Mouse (Mus musculus) hindbrain, postnatal 0 days (tissue): ENCODE measurements around the gene Pax3. TPM values are rescaled to one million over a fixed set of nuclear protein-coding genes. Genes with fewer than 3 reads are reported as not detected.

Experiments used
- ATAC-seq: fragments of 200-750 bp; cut with Nextera tagmentation; 2 replicates; pipeline ENCODE4 v1.8.0; 2017; ENCODE audit warnings: mild to moderate bottlenecking, moderate TSS enrichment, moderate library complexity
- DNase-seq: peaks from one replicate; pipeline ENCODE4 v3.0.0-alpha.2; 2015; ENCODE audit warnings: low spot score
- H3K27ac ChIP-seq: fragments of 300-500 bp; sonication (generic); 2 replicates; pipeline ENCODE4 v1.5.1; 2014; ENCODE audit warnings: mild to moderate bottlenecking
- H3K27me3 ChIP-seq: fragments of 300-500 bp; sonication (generic); 2 replicates; pipeline ENCODE4 v1.6.1; 2014; ENCODE audit warnings: low read length, mixed read lengths; ENCODE audit not compliant: insufficient read depth
- H3K36me3 ChIP-seq: fragments of 300-500 bp; sonication (generic); 2 replicates; pipeline ENCODE4 v1.6.1; 2014; ENCODE audit warnings: low read length, mixed read lengths; ENCODE audit not compliant: insufficient read depth
- H3K4me1 ChIP-seq: fragments of 300-500 bp; sonication (generic); 2 replicates; pipeline ENCODE4 v1.6.1; 2014; ENCODE audit warnings: antibody characterized with exemption, low read length, mixed read lengths; ENCODE audit not compliant: insufficient read depth
- H3K4me2 ChIP-seq: fragments of 300-500 bp; sonication (generic); 2 replicates; pipeline ENCODE4 v1.6.1; 2014; ENCODE audit warnings: low read depth, mild to moderate bottlenecking, low read length, moderate library complexity, mixed read lengths
- H3K4me3 ChIP-seq: fragments of 300-500 bp; sonication (generic); 2 replicates; pipeline ENCODE4 v1.5.1; 2014; ENCODE audit warnings: low read length
- H3K9ac ChIP-seq: fragments of 300-500 bp; sonication (generic); replicated peaks from 2 replicates; pipeline ENCODE4 v1.6.1; 2014; ENCODE audit warnings: mild to moderate bottlenecking, low read length, moderate library complexity, mixed read lengths
- H3K9me3 ChIP-seq: fragments of 300-500 bp; sonication (generic); 2 replicates; pipeline ENCODE4 v1.6.1; 2016; ENCODE audit warnings: low read length, mixed read lengths
- CTCF ChIP-seq: IDR thresholded peaks from 2 replicates; pipeline ENCODE4 v1.5.1; 2016; ENCODE audit warnings: antibody characterized with exemption, control low read depth, low read depth
- WGBS: fragments of 180-500 bp; shearing (Covaris S2); extraction: QIAGEN DNeasy Blood & Tissue Kit; methylation state at CpG from one replicate; pipeline ENCODE4 v1.1.7; 2014; 5-methylcytosine and 5-hydroxymethylcytosine counted together
- polyA plus RNA-seq: library from polyadenylated mRNA; unstranded; fragments of >200 nt; fragmentation: Nextera tagmentation; extraction: Ambion mirVana; gene quantifications from 2 replicates; pipeline ENCODE4 v1.2.1, GENCODE M21; 2015
- total RNA-seq: library from RNA; depleted of rRNA; stranded (reverse); fragments of >200 nt; gene quantifications from 2 replicates; pipeline ENCODE4 v1.2.3, GENCODE M21; 2014

Pax3 gene
- total and polyA plus RNA-seq, 2 experiments from 2014 or later = 8.0 to 14.0 TPM

DNA sequence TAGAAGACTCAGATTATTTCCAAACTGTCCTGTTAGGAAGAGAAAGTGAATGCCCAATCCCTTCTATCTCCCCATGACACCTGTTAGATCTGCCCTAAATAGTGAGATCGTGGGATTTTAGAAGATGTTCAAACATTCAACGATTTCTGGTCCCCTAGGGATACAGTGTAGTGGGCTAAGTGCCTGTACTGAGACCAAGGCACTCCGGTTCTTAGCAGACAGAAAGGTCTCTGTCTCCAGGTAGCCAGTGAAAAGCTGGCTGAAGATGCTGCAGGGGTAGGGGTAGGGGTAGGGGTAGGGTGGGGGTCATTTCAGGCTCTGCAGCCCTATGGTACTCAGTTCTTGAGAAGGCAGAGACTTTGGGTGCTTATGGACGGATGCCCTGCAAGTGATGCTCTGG is 7.4 kb upstream of the Pax3 start:
- H3K9ac ChIP-seq = no peak overlapping the region
- no peaks in the 10 kb centered on the region for H3K4me1 ChIP-seq
- no peak for ATAC-seq
- H3K4me3 ChIP-seq = peak overlapping the region; percentile 41
- no peak for TF ChIP-seq CTCF
- H3K4me2 ChIP-seq = peak overlapping the region; percentile 62
- H3K27ac ChIP-seq = no peak overlapping the region
- H3K36me3 ChIP-seq = no peaks in the 10 kb centered on the region
- H3K9me3 ChIP-seq = no peaks in the 10 kb centered on the region
- no peak for DNase-seq
- 33% methylated on average over 4 of the region's 4 CpGs for WGBS
- H3K27me3 ChIP-seq = peaks cover 53% of the 10 kb centered on the region

DNA sequence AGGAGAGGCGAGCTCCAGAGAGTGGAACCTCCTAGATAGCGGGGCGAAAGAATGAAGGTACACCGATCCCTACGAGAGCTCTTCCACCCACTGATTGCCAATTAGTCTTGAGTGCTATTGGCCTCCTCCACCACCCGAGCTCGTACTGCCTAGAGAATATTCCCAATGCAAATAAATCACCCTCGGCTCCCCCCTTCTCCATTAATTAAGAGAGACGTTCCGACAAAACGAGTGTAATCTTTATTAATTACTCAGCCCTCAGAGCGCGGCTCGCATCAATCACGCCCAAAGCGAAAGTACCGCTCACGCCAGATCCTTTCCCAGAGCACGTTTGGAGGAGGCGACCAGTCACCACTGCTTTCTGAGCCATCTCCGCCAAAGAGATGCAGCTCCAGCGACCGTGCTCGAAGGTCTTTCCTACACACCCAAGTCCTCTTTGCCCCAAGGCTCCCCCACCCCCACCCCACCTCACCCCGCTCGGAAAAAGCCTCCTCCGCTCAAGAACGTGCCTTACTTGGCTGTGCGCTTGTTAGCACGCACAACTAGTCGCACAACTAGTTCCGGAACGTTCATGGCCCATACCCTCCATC is 6.8 kb upstream of the Pax3 start:
- Histone ChIP-seq H3K27me3 (peaks cover 50% of the 10 kb centered on the region), H3K27ac (0 out of 2 replicates have a peak overlapping the region, but pooled peaks have one; percentile 26), H3K36me3 (no peaks in the 10 kb centered on the region), H3K4me3 (peak overlapping the region; percentile 41), H3K4me2 (peak overlapping the region; percentile 62), H3K4me1 (no peaks in the 10 kb centered on the region), H3K9ac (peak overlapping the region; percentile 46), H3K9me3 (no peaks in the 10 kb centered on the region)
- ATAC-seq (peak; percentile 69), DNase-seq (peak; percentile 67)
- TF ChIP-seq CTCF = no peak
- WGBS = 2% methylated on average over 33 of the region's 33 CpGs

DNA sequence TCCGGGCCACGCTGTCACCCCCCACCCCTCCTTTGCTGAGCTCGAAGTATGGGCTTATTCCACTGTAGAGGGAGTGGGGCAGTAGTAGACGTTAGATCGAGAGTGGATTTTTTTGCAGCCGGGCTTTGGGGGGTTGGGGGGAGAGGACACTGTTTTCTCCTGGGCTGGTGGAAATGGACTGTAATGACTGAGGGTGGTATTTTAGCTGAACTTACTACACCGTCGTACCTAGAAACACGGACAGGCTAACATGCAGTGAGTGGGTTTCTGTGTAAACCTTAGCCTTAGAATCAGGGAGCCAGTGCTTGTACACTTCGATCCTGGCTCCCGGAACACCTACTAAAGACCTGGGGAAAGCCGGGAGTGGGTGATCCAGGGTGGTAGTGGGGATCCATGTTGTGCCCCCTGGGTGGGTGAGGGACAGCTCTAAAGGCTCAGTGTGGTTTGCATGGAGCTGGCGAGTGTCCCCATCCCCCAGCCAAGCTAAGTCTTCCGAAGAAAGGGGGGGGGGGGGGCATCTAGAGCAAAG is 6.2 kb upstream of the Pax3 start:
- DNase-seq = peak; percentile 12
- Histone ChIP-seq H3K4me3 (peak overlapping the region; percentile 41), H3K4me1 (no peaks in the 10 kb centered on the region), H3K4me2 (peak overlapping the region; percentile 62), H3K9me3 (no peaks in the 10 kb centered on the region), H3K27me3 (peaks cover 50% of the 10 kb centered on the region), H3K27ac (peak overlapping the region; percentile 26; the same call in 1 of the 2 replicates), H3K36me3 (no peaks in the 10 kb centered on the region), H3K9ac (peak overlapping the region; percentile 46)
- ATAC-seq = no peak
- TF ChIP-seq CTCF = no peak
- WGBS = 1% methylated on average over 14 of the region's 14 CpGs

DNA sequence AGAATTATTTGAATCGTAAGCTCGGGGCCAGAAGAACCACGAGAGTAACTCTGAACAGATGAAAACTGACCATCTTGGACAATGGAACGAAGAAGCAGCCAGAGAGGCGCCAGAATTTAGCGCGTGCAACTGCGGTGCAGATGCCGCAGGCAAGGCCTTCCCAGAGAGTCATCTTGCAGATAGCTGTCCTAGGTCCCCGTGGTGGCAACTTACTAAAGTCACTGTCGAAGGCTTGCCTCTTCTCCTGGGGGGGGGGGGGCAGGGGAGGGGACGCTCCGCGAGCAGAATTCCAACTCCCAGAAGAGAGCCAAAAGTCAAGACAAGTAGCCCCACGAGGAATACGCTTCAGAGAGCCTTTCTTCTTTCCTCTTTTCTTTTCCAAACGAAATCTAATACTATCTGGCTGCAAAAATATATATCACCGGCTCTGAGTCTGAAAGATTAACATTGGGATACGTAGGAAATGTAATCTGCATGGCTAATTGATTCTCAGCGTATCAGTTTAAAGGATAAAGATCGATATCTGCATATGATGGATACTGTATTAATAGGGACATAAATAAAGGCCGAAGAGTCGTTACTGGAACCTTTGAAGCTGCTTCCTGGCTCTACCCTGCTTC is 5.6 kb upstream of the Pax3 start:
- WGBS = 4% methylated on average over 20 of the region's 23 CpGs
- DNase-seq (peak; percentile 49), ATAC-seq (no peak)
- no peak for TF ChIP-seq CTCF
- Histone ChIP-seq H3K27ac (peak overlapping the region; percentile 26; the same call in 1 of the 2 replicates), H3K9me3 (no peaks in the 10 kb centered on the region), H3K27me3 (peaks cover 50% of the 10 kb centered on the region), H3K4me1 (no peaks in the 10 kb centered on the region), H3K4me3 (peak overlapping the region; percentile 41; the same call in 1 of the 2 replicates), H3K9ac (peak overlapping the region; percentile 46; the same call in 1 of the 2 replicates), H3K36me3 (no peaks in the 10 kb centered on the region), H3K4me2 (peak overlapping the region; percentile 62)

DNA sequence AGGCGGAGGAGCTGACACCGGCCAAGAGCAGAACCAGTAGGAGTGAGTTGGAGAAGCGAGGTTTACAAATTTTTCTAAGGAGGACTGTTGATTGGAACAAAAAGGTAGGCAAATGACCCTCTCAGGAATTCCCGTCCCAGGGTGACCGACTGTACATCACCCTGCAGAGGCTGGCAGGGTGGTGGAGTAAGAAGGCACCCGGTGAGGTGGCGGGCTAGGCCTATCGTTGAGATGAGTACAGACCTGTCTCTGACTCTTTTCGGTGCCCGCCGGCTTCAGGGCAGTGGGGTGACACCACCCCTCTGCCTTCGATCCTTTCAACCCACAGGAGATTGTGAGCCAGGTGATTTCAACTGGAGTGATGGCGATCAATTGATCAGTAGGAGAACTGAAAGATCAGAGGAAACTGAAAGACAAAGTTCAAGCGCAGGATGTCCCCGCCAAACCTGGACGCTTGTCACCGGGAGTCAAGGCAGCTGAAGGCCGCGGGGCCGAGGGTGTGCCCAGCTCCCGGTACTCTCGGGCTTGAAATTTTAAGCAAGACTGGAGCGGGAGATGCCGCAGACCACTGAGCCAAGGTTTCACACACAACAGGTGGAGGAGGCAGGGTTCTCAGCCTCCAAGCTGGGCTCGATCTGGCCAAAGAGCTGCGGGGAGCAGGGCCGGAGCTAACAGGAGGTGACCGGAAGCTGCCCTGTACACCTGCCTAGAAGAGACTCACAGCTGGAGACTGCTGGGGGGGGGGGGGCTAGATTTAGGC is 4.5 kb upstream of the Pax3 start:
- Histone ChIP-seq H3K4me2 (peak overlapping the region; percentile 46), H3K27me3 (peaks cover 47% of the 10 kb centered on the region), H3K4me3 (peak overlapping the region; percentile 24), H3K9ac (peak overlapping the region; percentile 35), H3K36me3 (no peaks in the 10 kb centered on the region), H3K4me1 (no peaks in the 10 kb centered on the region), H3K9me3 (no peaks in the 10 kb centered on the region), H3K27ac (peak overlapping the region; percentile 36; the same call in 1 of the 2 replicates)
- no peak for TF ChIP-seq CTCF
- DNase-seq = peak; percentile 17
- ATAC-seq = no peak
- 3% methylated on average over 28 of the region's 28 CpGs for WGBS

DNA sequence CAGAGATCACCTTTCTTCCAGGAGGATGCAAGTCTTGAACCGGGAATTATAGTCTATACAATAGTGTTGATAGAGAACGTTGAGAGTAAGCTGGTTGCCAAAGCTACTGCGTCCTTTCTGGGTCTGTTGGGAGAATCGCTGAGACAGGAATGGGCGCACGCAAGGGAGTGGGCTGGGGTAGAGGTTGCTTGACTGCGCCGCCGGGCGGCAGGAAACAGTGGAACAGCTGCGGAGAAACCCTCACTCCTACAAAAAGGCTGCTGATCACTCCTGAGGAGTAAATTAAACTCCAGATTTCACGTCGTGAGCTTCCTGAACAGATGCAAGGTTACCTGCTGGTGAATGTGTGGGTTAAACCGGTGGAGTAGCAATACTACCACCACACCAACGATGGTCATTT is 3.3 kb upstream of the Pax3 start:
- 7% methylated on average over 15 of the region's 15 CpGs for WGBS
- no peak overlapping the region for H3K9ac ChIP-seq

More for the DNA sequence above, 3.3 kb upstream of the Pax3 start:
- peak; percentile 43 for TF ChIP-seq CTCF
- peak; percentile 54 for DNase-seq
- ATAC-seq = no peak
- Histone ChIP-seq H3K4me2 (peak overlapping the region; percentile 46), H3K4me3 (0 out of 2 replicates have a peak overlapping the region, but pooled peaks have one; percentile 4), H3K27me3 (peaks cover 40% of the 10 kb centered on the region), H3K27ac (no peak overlapping the region), H3K36me3 (no peaks in the 10 kb centered on the region), H3K9me3 (no peaks in the 10 kb centered on the region), H3K4me1 (no peaks in the 10 kb centered on the region)
